Mouse (Mus musculus) midbrain, embryonic 13.5 days (tissue): ENCODE measurements around the gene Fam81a. TPM values are rescaled to one million over a fixed set of nuclear protein-coding genes. Genes with fewer than 3 reads are reported as not detected.
A peak's percentile ranks its signal among the peaks of the same experiment; 100 is the strongest.

ENCODE experiments used
- ATAC-seq: fragments of 200-750 bp; cut with Nextera tagmentation; 2 replicates; pipeline ENCODE4 v1.8.0; 2017; ENCODE audit warnings: mild to moderate bottlenecking, moderate TSS enrichment, moderate library complexity
- H3K27ac ChIP-seq: fragments of 300-500 bp; sonication (generic); 2 replicates; pipeline ENCODE4 v1.5.1; 2015; ENCODE audit warnings: inconsistent platforms, mild to moderate bottlenecking, moderate library complexity
- H3K27me3 ChIP-seq: fragments of 300-500 bp; sonication (generic); 2 replicates; pipeline ENCODE4 v1.6.1; 2015; ENCODE audit warnings: mild to moderate bottlenecking, inconsistent platforms
- H3K36me3 ChIP-seq: fragments of 300-500 bp; sonication (generic); 2 replicates; pipeline ENCODE4 v1.6.1; 2015; ENCODE audit warnings: mild to moderate bottlenecking, inconsistent platforms
- H3K4me1 ChIP-seq: fragments of 300-500 bp; sonication (generic); replicated peaks from 2 replicates; pipeline ENCODE4 v1.6.1; 2015; ENCODE audit warnings: inconsistent platforms
- H3K4me2 ChIP-seq: fragments of 300-500 bp; sonication (generic); replicated peaks from 2 replicates; pipeline ENCODE4 v1.6.1; 2015; ENCODE audit warnings: moderate library complexity, mild to moderate bottlenecking, inconsistent platforms
- H3K4me3 ChIP-seq: fragments of 300-500 bp; sonication (generic); replicated peaks from 2 replicates; pipeline ENCODE4 v1.5.1; 2015; ENCODE audit warnings: mild to moderate bottlenecking, inconsistent platforms
- H3K9ac ChIP-seq: fragments of 300-500 bp; sonication (generic); replicated peaks from 2 replicates; pipeline ENCODE4 v1.6.1; 2015; ENCODE audit warnings: mild to moderate bottlenecking, inconsistent platforms
- H3K9me3 ChIP-seq: fragments of 300-500 bp; sonication (generic); 2 replicates; pipeline ENCODE4 v1.6.1; 2016; ENCODE audit warnings: mild to moderate bottlenecking, inconsistent platforms
- WGBS: fragments of 180-500 bp; shearing (Covaris S2); methylation state at CpG from one replicate; pipeline ENCODE4 v1.1.7; 2015; 5-methylcytosine and 5-hydroxymethylcytosine counted together
- polyA plus RNA-seq: library from polyadenylated mRNA; unstranded; fragments of >200 nt; fragmentation: Nextera tagmentation; extraction: Ambion mirVana; gene quantifications from 2 replicates; pipeline ENCODE4 v1.2.1, GENCODE M21; 2015

Fam81a gene
- polyA plus RNA-seq, 1 experiment from 2014 or later: 5.1 TPM

DNA sequence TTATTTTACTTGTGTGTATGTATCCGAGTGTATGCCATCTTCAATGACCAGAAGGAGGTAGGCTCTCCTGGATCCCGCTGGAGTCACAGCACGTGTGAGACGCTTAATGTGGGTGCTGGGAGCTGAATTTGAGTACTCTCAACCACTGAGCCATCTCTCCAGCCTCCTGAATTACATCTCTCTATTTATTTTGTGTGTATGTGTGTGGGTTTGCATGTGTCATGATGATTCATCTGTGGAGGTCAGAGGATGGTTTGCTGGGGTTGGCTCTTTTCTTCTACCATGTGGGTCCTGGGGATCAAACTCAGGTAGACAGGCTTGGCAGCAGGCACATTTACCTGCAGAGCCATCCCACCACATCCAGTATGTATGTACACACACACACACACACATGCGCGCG lies 60.6 kb downstream of the Fam81a start:
- no peaks in the 10 kb centered on the region for H3K36me3 ChIP-seq
- H3K9me3 ChIP-seq: no peaks in the 10 kb centered on the region
- no peaks in the 10 kb centered on the region for H3K4me1 ChIP-seq
- H3K4me3 ChIP-seq: no peak overlapping the region
- no peak overlapping the region for H3K9ac ChIP-seq
- WGBS: 90% methylated on average over 7 of the region's 7 CpGs
- no peaks in the 10 kb centered on the region for H3K27me3 ChIP-seq
- H3K27ac ChIP-seq: no peak overlapping the region
- ATAC-seq: no peak
- no peak overlapping the region for H3K4me2 ChIP-seq

DNA sequence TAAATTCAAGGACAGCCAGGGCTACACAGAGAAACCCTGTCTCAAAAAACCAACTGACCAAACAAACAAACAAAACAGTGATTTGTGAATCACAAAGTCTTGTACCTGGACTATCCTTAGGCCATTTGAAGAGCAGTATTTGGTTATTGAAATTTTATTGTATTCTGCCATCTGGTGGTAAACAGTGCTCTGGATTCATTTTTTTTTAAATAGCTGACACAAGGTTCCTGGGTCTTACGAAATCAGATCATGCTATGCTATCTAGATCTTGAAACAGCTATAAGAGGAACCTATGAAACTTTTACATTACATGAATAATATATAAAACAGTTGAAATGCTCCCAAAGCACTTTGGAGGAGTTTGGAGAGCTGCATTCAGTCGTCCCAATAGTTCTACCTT lies 61.4 kb downstream of the Fam81a start:
- 67% methylated on average over 2 of the region's 2 CpGs for WGBS
- no peaks in the 10 kb centered on the region for H3K36me3 ChIP-seq
- H3K4me1 ChIP-seq: no peaks in the 10 kb centered on the region
- ATAC-seq: no peak
- H3K4me2 ChIP-seq: no peak overlapping the region
- H3K9me3 ChIP-seq: no peaks in the 10 kb centered on the region
- H3K27ac ChIP-seq: no peak overlapping the region
- no peaks in the 10 kb centered on the region for H3K27me3 ChIP-seq
- H3K9ac ChIP-seq: no peak overlapping the region
- no peak overlapping the region for H3K4me3 ChIP-seq

DNA sequence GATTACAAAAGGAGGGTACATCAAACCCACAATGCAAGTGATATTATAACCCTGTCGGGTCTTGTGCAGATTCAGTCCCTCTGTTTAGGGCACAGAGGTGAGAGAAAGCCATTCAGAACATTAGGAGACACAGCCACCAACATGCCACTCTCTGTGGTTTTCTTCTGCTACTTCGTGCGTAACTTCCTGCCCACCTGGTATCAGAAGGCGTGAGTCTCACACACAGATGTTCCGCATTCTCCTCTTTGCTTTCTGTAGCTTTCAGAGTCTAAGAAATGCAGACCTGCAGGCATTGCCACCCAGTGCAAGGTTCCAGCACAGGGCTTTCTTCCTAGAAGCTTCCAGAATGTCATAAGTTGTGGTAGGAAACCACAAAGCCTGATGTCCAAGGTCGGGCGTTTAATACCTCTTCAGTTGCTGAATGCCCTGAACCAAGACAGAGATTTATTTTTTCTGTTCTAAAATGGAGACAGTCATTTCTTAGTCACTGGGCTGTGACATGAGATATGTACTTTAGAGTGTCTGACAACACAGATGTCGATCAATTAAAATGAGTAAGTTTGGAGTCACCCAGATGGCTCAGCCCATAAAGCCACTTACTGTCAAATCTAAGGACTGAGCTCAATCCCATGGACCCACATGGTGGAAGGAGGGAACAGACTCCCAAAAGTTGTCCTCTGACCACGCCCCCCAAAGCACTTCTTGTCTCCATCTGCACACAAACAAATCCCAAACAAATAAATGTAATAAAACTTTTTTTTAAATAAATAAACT lies 62.1 kb downstream of the Fam81a start:
- Histone ChIP-seq H3K4me2 (no peak overlapping the region), H3K27me3 (no peaks in the 10 kb centered on the region), H3K27ac (no peak overlapping the region), H3K4me1 (no peaks in the 10 kb centered on the region), H3K4me3 (no peak overlapping the region), H3K36me3 (no peaks in the 10 kb centered on the region), H3K9me3 (no peaks in the 10 kb centered on the region), H3K9ac (no peak overlapping the region)
- WGBS: 91% methylated on average over 9 of the region's 9 CpGs
- ATAC-seq: no peak

DNA sequence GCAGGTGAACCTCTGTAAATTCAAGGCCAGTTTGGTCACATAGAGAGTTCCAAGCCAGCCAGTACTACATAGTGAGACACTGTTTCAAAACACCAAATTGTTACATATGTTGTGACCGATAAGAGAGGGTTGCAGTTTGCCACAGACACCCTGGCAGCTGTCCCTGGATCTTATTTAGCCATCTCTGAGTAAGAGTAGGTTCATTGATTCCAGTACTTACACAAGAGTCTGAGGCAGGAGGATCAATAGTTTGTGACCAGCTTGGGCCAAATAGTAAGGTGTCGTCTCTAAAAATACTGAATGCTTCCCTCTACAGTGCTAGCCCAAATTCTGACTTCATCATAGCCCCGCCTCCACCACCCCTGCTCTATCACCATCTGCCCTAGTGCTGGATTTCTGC lies 64.3 kb downstream of the Fam81a start:
- 91% methylated on average over 3 of the region's 3 CpGs for WGBS
- Histone ChIP-seq H3K9ac (no peak overlapping the region), H3K4me1 (no peaks in the 10 kb centered on the region), H3K4me2 (no peak overlapping the region), H3K36me3 (no peaks in the 10 kb centered on the region), H3K27me3 (no peaks in the 10 kb centered on the region), H3K4me3 (no peak overlapping the region), H3K9me3 (no peaks in the 10 kb centered on the region), H3K27ac (no peak overlapping the region)
- no peak for ATAC-seq

DNA sequence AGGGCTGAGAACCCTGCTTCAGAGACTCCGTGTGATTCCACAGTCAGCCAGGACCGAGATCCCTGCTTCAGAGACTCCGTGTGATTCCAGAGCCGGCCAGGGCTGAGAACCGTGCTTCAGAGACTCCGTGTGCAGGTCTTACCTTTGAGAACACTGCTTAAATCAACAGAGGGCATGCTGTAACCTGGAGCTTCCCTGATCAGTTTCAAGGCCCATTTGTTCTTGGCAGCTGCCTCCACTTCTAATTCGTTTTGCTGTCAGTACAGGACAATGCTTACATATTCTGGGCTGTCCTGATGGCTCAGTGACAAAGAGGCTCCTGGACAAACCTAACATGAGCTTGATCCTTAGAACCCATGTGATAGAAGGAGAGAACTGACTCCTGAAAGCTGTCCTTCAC lies 65.2 kb downstream of the Fam81a start:
- WGBS: 69% methylated on average over 7 of the region's 7 CpGs
- no peaks in the 10 kb centered on the region for H3K4me1 ChIP-seq
- H3K36me3 ChIP-seq: no peaks in the 10 kb centered on the region
- no peak overlapping the region for H3K4me2 ChIP-seq
- H3K9me3 ChIP-seq: no peaks in the 10 kb centered on the region
- ATAC-seq: no peak
- H3K9ac ChIP-seq: no peak overlapping the region
- H3K4me3 ChIP-seq: no peak overlapping the region
- no peak overlapping the region for H3K27ac ChIP-seq
- H3K27me3 ChIP-seq: no peaks in the 10 kb centered on the region

DNA sequence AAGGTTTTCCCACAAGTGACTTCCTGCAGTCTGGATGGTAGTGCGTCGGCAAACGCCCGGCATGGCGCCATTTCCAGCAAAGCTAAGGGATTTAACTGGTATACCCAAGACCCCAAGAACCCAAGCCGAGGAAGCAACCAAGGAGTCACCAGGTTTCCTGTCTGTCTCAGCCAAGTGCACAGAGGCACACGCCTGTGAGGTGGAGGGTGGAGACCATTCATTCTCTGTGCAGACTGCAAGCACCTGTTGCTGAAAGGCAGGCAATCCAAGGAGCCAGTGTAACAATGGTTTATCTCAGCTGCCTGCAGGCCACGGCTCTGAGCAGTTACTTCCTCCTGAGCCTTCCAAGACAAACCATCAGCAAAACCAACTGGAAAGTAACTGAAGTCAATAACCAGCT lies 70.0 kb downstream of the Fam81a start:
- H3K27ac ChIP-seq: no peak overlapping the region
- no peaks in the 10 kb centered on the region for H3K27me3 ChIP-seq
- H3K9me3 ChIP-seq: no peaks in the 10 kb centered on the region
- no peak for ATAC-seq
- H3K4me1 ChIP-seq: no peaks in the 10 kb centered on the region
- 91% methylated on average over 8 of the region's 8 CpGs for WGBS
- no peak overlapping the region for H3K4me2 ChIP-seq
- H3K9ac ChIP-seq: no peak overlapping the region
- no peaks in the 10 kb centered on the region for H3K36me3 ChIP-seq
- H3K4me3 ChIP-seq: no peak overlapping the region

DNA sequence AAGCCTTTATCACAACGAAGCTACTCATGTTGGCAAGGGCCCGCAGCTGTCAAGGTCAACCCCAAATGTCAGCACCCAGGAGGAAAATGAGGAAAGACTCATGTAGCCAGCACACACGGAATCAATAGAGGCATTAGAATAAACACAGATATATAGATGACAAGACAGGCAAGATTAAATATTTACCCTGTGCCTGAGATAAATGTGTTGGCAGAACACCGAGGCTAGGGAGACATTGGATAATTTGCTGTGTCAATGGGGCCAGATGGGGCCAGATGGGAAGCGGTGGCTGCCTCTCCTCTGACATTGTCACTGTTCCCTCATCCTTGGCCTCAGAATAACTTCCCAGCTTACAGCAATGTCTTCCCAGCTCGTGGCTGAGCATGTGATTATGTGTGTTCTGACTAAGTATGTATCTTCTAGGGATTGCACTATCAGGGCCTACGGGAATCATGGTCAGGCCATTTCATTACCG lies 72.4 kb downstream of the Fam81a start:
- H3K4me2 ChIP-seq: no peak overlapping the region
- ATAC-seq: no peak
- 66% methylated on average over 8 of the region's 8 CpGs for WGBS
- no peaks in the 10 kb centered on the region for H3K27me3 ChIP-seq
- no peaks in the 10 kb centered on the region for H3K4me1 ChIP-seq
- H3K36me3 ChIP-seq: no peaks in the 10 kb centered on the region
- H3K4me3 ChIP-seq: no peak overlapping the region
- H3K9me3 ChIP-seq: no peaks in the 10 kb centered on the region
- no peak overlapping the region for H3K27ac ChIP-seq
- no peak overlapping the region for H3K9ac ChIP-seq

DNA sequence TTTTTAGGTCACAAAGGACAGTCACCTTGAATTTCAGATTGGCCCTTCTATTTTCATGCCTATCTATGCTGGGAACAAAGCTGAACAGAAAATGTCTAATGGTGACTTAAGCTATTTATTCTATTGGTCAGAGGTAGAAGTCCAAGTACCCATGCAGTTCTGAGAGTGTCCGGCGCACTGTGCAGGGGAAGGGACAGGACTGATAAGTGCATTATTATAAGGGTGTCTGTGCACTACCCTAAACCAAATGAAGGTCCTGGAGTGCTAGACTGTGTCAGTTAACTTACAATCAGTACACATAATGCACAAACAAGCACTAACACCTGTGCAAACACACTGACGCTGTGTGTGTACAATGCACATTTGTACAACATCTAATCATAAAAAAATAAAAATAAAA lies 74.9 kb downstream of the Fam81a start:
- H3K9me3 ChIP-seq: no peaks in the 10 kb centered on the region
- WGBS: 94% methylated on average over 3 of the region's 3 CpGs

DNA sequence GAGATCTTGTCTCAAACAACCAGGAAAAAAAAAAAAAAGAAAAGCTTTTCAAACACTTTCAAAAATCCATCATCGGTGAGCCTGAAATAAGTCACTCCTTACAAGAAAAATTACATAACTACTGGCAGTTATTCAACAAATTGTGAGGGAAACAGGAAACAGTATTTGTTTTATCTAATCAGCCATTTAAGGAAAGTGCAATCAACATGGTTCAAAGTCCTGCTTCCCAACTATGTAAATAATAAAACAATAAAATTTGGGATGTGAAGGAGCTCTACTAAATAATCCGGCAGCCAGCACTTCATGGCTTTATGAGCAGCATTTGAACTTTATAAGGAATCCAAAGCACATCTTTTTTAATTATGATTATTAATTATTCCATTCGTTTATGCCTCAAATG lies 80.3 kb downstream of the Fam81a start:
- H3K27me3 ChIP-seq: no peaks in the 10 kb centered on the region
- H3K4me2 ChIP-seq: no peak overlapping the region
- no peaks in the 10 kb centered on the region for H3K9me3 ChIP-seq
- no peak for ATAC-seq
- no peak overlapping the region for H3K9ac ChIP-seq
- no peak overlapping the region for H3K27ac ChIP-seq
- no peaks in the 10 kb centered on the region for H3K36me3 ChIP-seq
- 90% methylated on average over 3 of the region's 3 CpGs for WGBS
- H3K4me3 ChIP-seq: no peak overlapping the region
- no peaks in the 10 kb centered on the region for H3K4me1 ChIP-seq

More for the DNA sequence above, 74.9 kb downstream of the Fam81a start:
- Histone ChIP-seq H3K4me3 (no peak overlapping the region), H3K27me3 (no peaks in the 10 kb centered on the region), H3K4me1 (no peaks in the 10 kb centered on the region), H3K4me2 (no peak overlapping the region), H3K9ac (no peak overlapping the region), H3K27ac (no peak overlapping the region), H3K36me3 (no peaks in the 10 kb centered on the region)
- no peak for ATAC-seq

DNA sequence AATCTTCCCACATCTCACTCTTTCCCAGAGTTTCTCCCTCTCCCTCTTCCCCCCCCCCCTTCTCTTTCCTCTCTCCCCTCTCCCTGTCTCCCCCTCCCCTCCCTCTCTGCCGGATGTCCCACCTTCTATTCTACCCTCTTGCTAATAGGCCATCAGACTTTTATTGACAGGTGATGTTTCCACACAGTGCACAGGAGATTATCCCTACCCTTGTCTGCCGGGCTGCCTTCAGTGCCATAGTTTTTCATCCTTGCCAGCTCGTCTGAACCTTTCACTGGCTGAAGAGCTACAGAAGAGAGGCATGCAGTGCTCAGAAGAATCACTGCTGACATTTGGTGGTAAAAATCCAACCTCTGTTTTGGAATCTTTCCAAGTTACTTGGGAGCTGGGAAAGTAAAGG lies 88.9 kb downstream of the Fam81a start:
- Histone ChIP-seq H3K4me2 (no peak overlapping the region), H3K27ac (no peak overlapping the region), H3K9me3 (no peaks in the 10 kb centered on the region), H3K36me3 (no peaks in the 10 kb centered on the region), H3K9ac (no peak overlapping the region), H3K4me1 (peaks cover 13% of the 10 kb centered on the region), H3K4me3 (no peak overlapping the region), H3K27me3 (no peaks in the 10 kb centered on the region)
- WGBS: 33% methylated on average over 3 of the region's 3 CpGs
- ATAC-seq: no peak

DNA sequence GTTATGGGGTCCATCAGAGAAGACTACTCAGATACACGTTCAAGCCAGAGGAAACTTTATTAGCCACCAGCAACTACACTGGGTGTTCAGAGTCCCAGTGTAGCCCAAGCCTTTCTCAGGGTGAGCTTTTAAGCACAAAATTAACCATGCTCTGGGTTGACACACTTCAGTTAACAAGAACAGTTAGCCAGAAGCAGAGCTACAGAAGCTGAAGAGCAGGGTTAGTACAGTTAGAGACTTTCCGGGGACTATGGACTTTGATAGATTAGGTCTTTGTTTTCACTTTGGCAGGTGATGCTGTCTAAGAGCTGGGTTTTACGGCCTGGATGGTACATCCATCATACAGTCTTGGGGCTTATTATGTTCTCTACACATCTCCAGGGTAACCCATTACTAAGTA lies 89.6 kb downstream of the Fam81a start:
- ATAC-seq: no peak
- no peak overlapping the region for H3K4me3 ChIP-seq
- no peaks in the 10 kb centered on the region for H3K27me3 ChIP-seq
- H3K36me3 ChIP-seq: no peaks in the 10 kb centered on the region
- no peaks in the 10 kb centered on the region for H3K9me3 ChIP-seq
- WGBS: 64% methylated on average over 3 of the region's 3 CpGs
- H3K4me1 ChIP-seq: peaks cover 13% of the 10 kb centered on the region
- no peak overlapping the region for H3K9ac ChIP-seq
- H3K4me2 ChIP-seq: no peak overlapping the region
- H3K27ac ChIP-seq: no peak overlapping the region

DNA sequence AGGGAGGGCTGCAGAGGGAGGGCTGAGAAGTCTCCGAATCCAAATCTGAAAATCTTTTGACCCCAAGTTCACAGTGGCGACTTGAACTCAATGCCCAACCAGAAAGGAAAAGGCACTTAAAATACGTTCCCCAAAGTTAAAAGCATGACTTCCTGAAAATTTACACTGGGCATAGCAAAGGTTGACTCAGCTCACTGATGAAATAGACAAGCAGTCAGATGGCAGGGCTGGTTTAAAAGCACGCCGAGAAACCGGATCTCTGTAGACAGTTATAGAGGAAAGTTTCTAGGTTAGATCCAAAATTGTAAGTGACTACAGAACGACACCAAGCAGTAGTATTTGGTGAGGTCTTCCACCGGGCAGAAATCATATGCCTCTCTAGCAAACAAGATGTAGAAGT lies 92.5 kb downstream of the Fam81a start:
- Histone ChIP-seq H3K9me3 (no peaks in the 10 kb centered on the region), H3K27ac (no peak overlapping the region), H3K4me3 (no peak overlapping the region), H3K36me3 (no peaks in the 10 kb centered on the region), H3K27me3 (no peaks in the 10 kb centered on the region), H3K9ac (no peak overlapping the region), H3K4me1 (peaks cover 13% of the 10 kb centered on the region), H3K4me2 (no peak overlapping the region)
- ATAC-seq: no peak
- 47% methylated on average over 8 of the region's 8 CpGs for WGBS

DNA sequence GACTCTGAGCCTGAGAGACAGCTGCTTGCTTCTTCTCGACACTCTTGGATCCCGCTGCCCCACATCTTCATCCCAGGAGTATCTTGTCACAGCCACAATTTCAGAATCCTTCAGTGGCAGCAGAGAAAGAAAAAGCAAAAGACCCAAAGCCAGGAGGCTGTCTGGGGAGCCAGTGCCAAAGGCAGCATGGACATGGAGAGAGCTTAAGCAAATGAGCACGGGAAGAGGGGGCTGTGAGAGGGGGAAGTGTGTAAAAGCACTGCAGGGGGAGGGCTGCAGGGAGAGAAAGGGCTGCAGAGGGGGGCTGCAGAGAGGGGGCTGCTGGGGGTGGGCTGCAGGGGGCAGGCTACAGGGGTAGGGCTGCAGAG lies 93.0 kb downstream of the Fam81a start:
- no peaks in the 10 kb centered on the region for H3K27me3 ChIP-seq
- no peaks in the 10 kb centered on the region for H3K36me3 ChIP-seq
- H3K4me3 ChIP-seq: no peak overlapping the region
- peaks cover 13% of the 10 kb centered on the region for H3K4me1 ChIP-seq
- WGBS: 15% methylated on average over 3 of the region's 3 CpGs
- H3K9me3 ChIP-seq: no peaks in the 10 kb centered on the region
- H3K27ac ChIP-seq: no peak overlapping the region
- no peak overlapping the region for H3K4me2 ChIP-seq
- ATAC-seq: 0 out of 2 replicates have a peak, but pooled peaks have one; percentile 55
- H3K9ac ChIP-seq: peak overlapping the region; percentile 1; the same call in 1 of the 2 replicates
